In genomic region chr1:36492416-36493139, GRCm38 (mm10) we compare ENCODE assay signal across 9 mouse cellular contexts. TPM values are rescaled to one million over a fixed set of nuclear protein-coding genes. Genes with fewer than 3 reads are reported as not detected.
DNase-seq lines count a peak whose midpoint lies in the region; ATAC-seq lines count a peak whose summit lies in the region.
"Had no signal": no experiment of that assay in that cellular context is flagged by ENCODE, and none has a peak within 500 bp of the region (broad histone marks: within the 10 kb centered on the region; RNA-seq: fewer than 3 reads in every experiment).

No protein-coding gene starts in this region.

- no peak overlapping the region for H3K27ac ChIP-seq in embryonic facial prominence, embryonic 14.5 days (replicated peaks; ENCODE audit: low read depth, low read length)
- no peak overlapping the region for H3K27ac ChIP-seq in heart, embryonic 15.5 days
- H3K27ac ChIP-seq in midbrain, embryonic 12.5 days (replicated peaks), result no peak overlapping the region
- H3K27ac ChIP-seq: neural tube, embryonic 12.5 days had no signal

- no peak overlapping the region for H3K4me2 ChIP-seq in embryonic facial prominence, embryonic 14.5 days (ENCODE audit: low read depth, low read length)
- H3K4me2 ChIP-seq in heart, embryonic 15.5 days, result no peak overlapping the region
- H3K4me2 ChIP-seq in midbrain, embryonic 12.5 days (replicated peaks), result no peak overlapping the region
- H3K4me2 ChIP-seq: neural tube, embryonic 12.5 days had no signal

- peak; percentile 83 for ATAC-seq in embryonic facial prominence, embryonic 14.5 days (ENCODE audit: low read depth)
- ATAC-seq in heart, embryonic 15.5 days (replicated peaks; ENCODE audit: insufficient number of reproducible peaks, insufficient read depth, low FRiP score, low read depth), result peak; percentile 91
- 0 out of 2 replicates have a peak, but pooled peaks have one; percentile 44 for ATAC-seq in midbrain, embryonic 12.5 days (ENCODE audit: low FRiP score, low read depth)
- no peak for ATAC-seq in CD4-positive, CD25-positive, alpha-beta regulatory T cell, adult 4 months

- no peaks in the 10 kb centered on the region for H3K36me3 ChIP-seq in embryonic facial prominence, embryonic 14.5 days (ENCODE audit: control insufficient read depth, insufficient read depth, low read length)
- H3K36me3 ChIP-seq in heart, embryonic 15.5 days, result no peaks in the 10 kb centered on the region
- no peaks in the 10 kb centered on the region for H3K36me3 ChIP-seq in midbrain, embryonic 12.5 days
- H3K36me3 ChIP-seq: neural tube, embryonic 12.5 days had no signal

- H3K4me1 ChIP-seq in embryonic facial prominence, embryonic 14.5 days (ENCODE audit: control insufficient read depth, insufficient read depth, low read length), result peaks cover 7% of the 10 kb centered on the region; the same call in 1 of the 2 replicates
- peaks cover 15% of the 10 kb centered on the region for H3K4me1 ChIP-seq in heart, embryonic 15.5 days (replicated peaks)
- no peaks in the 10 kb centered on the region for H3K4me1 ChIP-seq in midbrain, embryonic 12.5 days
- H3K4me1 ChIP-seq: neural tube, embryonic 12.5 days had no signal

- peak; percentile 48 for DNase-seq in ovary, postnatal 36 days (ENCODE audit: low spot score)
- no peak for DNase-seq in ovary, adult 18-20 months (ENCODE audit: low spot score)
- DNase-seq in embryonic facial prominence, embryonic 14.5 days (ENCODE audit: low spot score), result peak; percentile 68
- peak; percentile 72 to 86 for DNase-seq in kidney, postnatal 25 days
- no peak for DNase-seq in thymus, postnatal 0 days (ENCODE audit: low spot score)

- no peak overlapping the region for H3K9ac ChIP-seq in embryonic facial prominence, embryonic 14.5 days (ENCODE audit: low read depth, low read length)
- H3K9ac ChIP-seq in heart, embryonic 15.5 days, result peak overlapping the region; percentile 45; the same call in 1 of the 2 replicates
- H3K9ac ChIP-seq in midbrain, embryonic 12.5 days (replicated peaks), result no peak overlapping the region
- H3K9ac ChIP-seq: neural tube, embryonic 12.5 days had no signal

- H3K4me3 ChIP-seq in embryonic facial prominence, embryonic 14.5 days (ENCODE audit: low read depth, low read length), result no peak overlapping the region
- H3K4me3 ChIP-seq in heart, embryonic 15.5 days, result no peak overlapping the region
- no peak overlapping the region for H3K4me3 ChIP-seq in midbrain, embryonic 12.5 days
- H3K4me3 ChIP-seq: neural tube, embryonic 12.5 days had no signal

- H3K9me3 ChIP-seq in embryonic facial prominence, embryonic 14.5 days (ENCODE audit: control insufficient read depth, low read length), result no peaks in the 10 kb centered on the region
- H3K9me3 ChIP-seq in heart, embryonic 15.5 days (replicated peaks), result no peaks in the 10 kb centered on the region
- no peaks in the 10 kb centered on the region for H3K9me3 ChIP-seq in midbrain, embryonic 12.5 days
- H3K9me3 ChIP-seq: neural tube, embryonic 12.5 days had no signal

- H3K27me3 ChIP-seq in embryonic facial prominence, embryonic 14.5 days (replicated peaks; ENCODE audit: control insufficient read depth, insufficient read depth, low read length), result no peaks in the 10 kb centered on the region
- H3K27me3 ChIP-seq in heart, embryonic 15.5 days, result no peaks in the 10 kb centered on the region
- H3K27me3 ChIP-seq in midbrain, embryonic 12.5 days, result no peaks in the 10 kb centered on the region
- H3K27me3 ChIP-seq: neural tube, embryonic 12.5 days had no signal

- 39% methylated on average over 9 of the region's 9 CpGs for WGBS in embryonic facial prominence, embryonic 14.5 days
- WGBS in heart, embryonic 15.5 days, result 34% methylated on average over 9 of the region's 9 CpGs
- WGBS in midbrain, embryonic 12.5 days, result 50% methylated on average over 9 of the region's 9 CpGs

RNA-seq across cellular contexts. Expression of gene Cnnm3, which starts 19.1 kb away (rescaled TPM):
- polyA plus RNA-seq in embryonic facial prominence, embryonic 14.5 days (2014; fragmentation: Nextera tagmentation; extraction: Ambion mirVana), result 4.8 and 5.1 TPM in 2 replicates
- polyA plus RNA-seq in heart, embryonic 15.5 days (2015; fragmentation: Nextera tagmentation; extraction: Ambion mirVana), result 2.4 and 3.5 TPM in 2 replicates
- polyA plus RNA-seq in midbrain, embryonic 12.5 days (2016; fragmentation: Nextera tagmentation; extraction: Ambion mirVana), result 3.8 and 4.6 TPM in 2 replicates
- 3.3 and 3.8 TPM in 2 replicates for polyA plus RNA-seq in thymus, postnatal 0 days (2015; fragmentation: Nextera tagmentation; extraction: Ambion mirVana)
- polyA plus RNA-seq in CD4-positive, CD25-positive, alpha-beta regulatory T cell, adult 4 months (2017; shearing (Covaris generic)), result 1 to 10 TPM; 7.5 to 7.6 TPM

RNA-seq across cellular contexts. Expression of gene Cnnm4, which starts 21.2 kb away (rescaled TPM):
- 13.5 and 13.9 TPM in 2 replicates for polyA plus RNA-seq in embryonic facial prominence, embryonic 14.5 days (2014; fragmentation: Nextera tagmentation; extraction: Ambion mirVana)
- polyA plus RNA-seq in heart, embryonic 15.5 days (2015; fragmentation: Nextera tagmentation; extraction: Ambion mirVana), result 5.4 and 6.9 TPM in 2 replicates
- polyA plus RNA-seq in midbrain, embryonic 12.5 days (2016; fragmentation: Nextera tagmentation; extraction: Ambion mirVana), result 10.2 and 10.5 TPM in 2 replicates
- 12.3 and 13.7 TPM in 2 replicates for polyA plus RNA-seq in thymus, postnatal 0 days (2015; fragmentation: Nextera tagmentation; extraction: Ambion mirVana)
- 10 to 100 TPM; 12.3 to 19.6 TPM for polyA plus RNA-seq in CD4-positive, CD25-positive, alpha-beta regulatory T cell, adult 4 months (2017; shearing (Covaris generic))

RNA-seq across cellular contexts. Expression of gene Ankrd23, which starts 44.1 kb away (rescaled TPM):
- polyA plus RNA-seq in embryonic facial prominence, embryonic 14.5 days (2014; fragmentation: Nextera tagmentation; extraction: Ambion mirVana), result 12.3 and 13.2 TPM in 2 replicates
- polyA plus RNA-seq in heart, embryonic 15.5 days (2015; fragmentation: Nextera tagmentation; extraction: Ambion mirVana), result 25.3 and 26.7 TPM in 2 replicates
- 19.8 and 21.1 TPM in 2 replicates for polyA plus RNA-seq in midbrain, embryonic 12.5 days (2016; fragmentation: Nextera tagmentation; extraction: Ambion mirVana)
- 10.0 and 12.0 TPM in 2 replicates for polyA plus RNA-seq in thymus, postnatal 0 days (2015; fragmentation: Nextera tagmentation; extraction: Ambion mirVana)
- polyA plus RNA-seq in CD4-positive, CD25-positive, alpha-beta regulatory T cell, adult 4 months (2017; shearing (Covaris generic)), result 100 to 1,000 TPM in 1 of 2 experiments, 10 to 100 TPM in 1; 39.3 to 112 TPM

RNA-seq across cellular contexts. Expression of gene Gm42417, which starts 46.7 kb away (rescaled TPM):
- not detected in 2 replicates for polyA plus RNA-seq in embryonic facial prominence, embryonic 14.5 days (2014; fragmentation: Nextera tagmentation; extraction: Ambion mirVana)
- polyA plus RNA-seq in heart, embryonic 15.5 days (2015; fragmentation: Nextera tagmentation; extraction: Ambion mirVana), result 0.22 TPM in 1 of 2 replicates, not detected in the other
- polyA plus RNA-seq in midbrain, embryonic 12.5 days (2016; fragmentation: Nextera tagmentation; extraction: Ambion mirVana), result 0.55 TPM in 1 of 2 replicates, not detected in the other
- polyA plus RNA-seq in thymus, postnatal 0 days (2015; fragmentation: Nextera tagmentation; extraction: Ambion mirVana), result 0.26 and 0.60 TPM in 2 replicates
- polyA plus RNA-seq in CD4-positive, CD25-positive, alpha-beta regulatory T cell, adult 4 months (2017; shearing (Covaris generic)), result 1 to 10 TPM in 1 of 2 experiments, not detected in 1; 2.3 TPM
- polyA plus RNA-seq: neural tube, embryonic 12.5 days had no signal

RNA-seq across cellular contexts. Expression of gene Lman2l, which starts 47.5 kb away (rescaled TPM):
- 31.7 and 33.3 TPM in 2 replicates for polyA plus RNA-seq in embryonic facial prominence, embryonic 14.5 days (2014; fragmentation: Nextera tagmentation; extraction: Ambion mirVana)
- 41.5 and 48.2 TPM in 2 replicates for polyA plus RNA-seq in heart, embryonic 15.5 days (2015; fragmentation: Nextera tagmentation; extraction: Ambion mirVana)
- polyA plus RNA-seq in midbrain, embryonic 12.5 days (2016; fragmentation: Nextera tagmentation; extraction: Ambion mirVana), result 73.8 and 74.5 TPM in 2 replicates
- 51.3 and 52.1 TPM in 2 replicates for polyA plus RNA-seq in thymus, postnatal 0 days (2015; fragmentation: Nextera tagmentation; extraction: Ambion mirVana)
- 10 to 100 TPM; 11.0 to 11.8 TPM for polyA plus RNA-seq in CD4-positive, CD25-positive, alpha-beta regulatory T cell, adult 4 months (2017; shearing (Covaris generic))

Comparison
In these comparisons a context has a peak if more than half of its experiments do, and no peak if none do; other contexts are left out.
1. DNase-seq: peak in ovary, postnatal 36 days (single experiment), embryonic facial prominence, embryonic 14.5 days (single experiment) and kidney, postnatal 25 days (2 of 2); none in ovary, adult 18-20 months (single experiment) and thymus, postnatal 0 days (single experiment).